Mouse (Mus musculus): ENCODE measurements around the gene Dse.

- TF ChIP-seq GATA1 (IDR thresholded peaks at IDR 0.05; ENCODE audit: low read length) (no peak), TAL1 (IDR thresholded peaks at IDR 0.05; ENCODE audit: low read length) (no peak)
Measured at GRCm38 (mm10) chr10:34118421-34118820, 89.1 kb downstream of the Dse start.
